Mouse (Mus musculus) c-Kit-negative CD71-positive TER-119-positive erythroid progenitor cells, embryonic 14.5 days (primary cell): ENCODE data around the gene Fam173a.
A peak's percentile ranks its signal among the peaks of the same experiment; 100 is the strongest.
"Not testable (repeated sequence)": the region's sequence is repeated elsewhere in the genome, so short reads cannot be mapped to it uniquely, and the experiment has no call there.

ENCODE experiments used
- DNase-seq: peaks from one replicate; pipeline ENCODE4 v3.0.0-alpha.2; 2013; ENCODE audit warnings: low read depth, low spot score

Gene Fam173a

DNA sequence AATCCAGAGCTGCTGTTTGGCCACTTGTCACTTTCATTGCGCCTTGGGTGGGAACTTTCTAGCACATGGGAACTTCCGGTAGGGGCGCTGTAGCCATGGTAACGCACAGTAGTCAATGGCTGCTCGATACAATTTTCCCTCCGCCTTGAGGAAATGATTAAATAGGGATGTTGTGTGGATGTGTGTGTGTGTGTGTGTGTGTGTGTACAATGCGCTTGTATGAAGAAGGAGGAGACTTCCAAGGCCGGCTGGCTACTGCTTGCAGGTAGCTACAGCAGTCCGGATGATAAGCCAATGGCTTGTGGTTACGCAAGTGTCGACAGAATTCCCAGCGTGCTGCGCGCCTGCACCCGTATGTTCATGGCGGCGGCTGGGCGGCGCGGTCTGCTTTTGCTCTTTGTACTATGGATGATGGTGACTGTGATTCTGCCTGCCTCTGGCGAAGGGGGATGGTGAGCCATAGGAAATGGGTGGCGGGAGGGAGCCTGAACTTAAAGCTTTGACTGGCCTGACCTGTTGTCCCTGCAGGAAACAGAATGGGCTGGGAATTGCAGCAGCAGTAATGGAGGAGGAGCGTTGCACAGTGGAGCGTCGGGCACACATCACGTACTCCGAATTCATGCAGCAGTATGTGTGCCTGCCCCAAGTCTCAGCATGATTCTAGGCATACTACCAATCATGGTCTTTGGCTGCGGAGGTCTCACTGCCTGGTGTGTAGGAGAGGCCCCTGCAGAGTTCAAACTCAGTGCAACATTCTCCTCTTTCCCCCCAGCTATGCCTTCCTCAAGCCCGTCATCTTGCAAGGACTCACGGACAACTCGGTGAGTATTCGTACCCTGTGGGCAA lies 36.2 kb upstream of the Fam173a start, which contains the start of gene Jmjd8:
Jmjd8 (plus strand) TSS at position 156 of the 846 bp plus-strand sequence.
- peak; percentile 48 for DNase-seq

DNA sequence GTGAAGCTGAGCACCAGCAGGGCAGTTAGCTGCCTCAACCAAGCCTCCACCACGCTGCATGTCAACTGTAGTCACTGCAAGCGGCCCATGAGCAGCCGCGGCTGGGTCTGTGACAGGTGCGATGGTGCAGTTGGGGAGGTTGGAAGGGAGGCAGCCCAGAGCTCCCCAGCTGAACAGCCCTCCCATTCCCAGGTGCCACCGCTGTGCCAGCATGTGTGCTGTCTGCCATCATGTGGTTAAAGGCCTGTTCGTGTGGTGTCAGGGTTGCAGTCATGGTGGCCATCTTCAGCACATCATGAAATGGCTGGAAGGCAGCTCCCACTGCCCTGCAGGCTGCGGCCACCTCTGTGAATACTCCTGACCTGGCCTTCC lies 35.5 kb upstream of the Fam173a start:
- DNase-seq: no peak

DNA sequence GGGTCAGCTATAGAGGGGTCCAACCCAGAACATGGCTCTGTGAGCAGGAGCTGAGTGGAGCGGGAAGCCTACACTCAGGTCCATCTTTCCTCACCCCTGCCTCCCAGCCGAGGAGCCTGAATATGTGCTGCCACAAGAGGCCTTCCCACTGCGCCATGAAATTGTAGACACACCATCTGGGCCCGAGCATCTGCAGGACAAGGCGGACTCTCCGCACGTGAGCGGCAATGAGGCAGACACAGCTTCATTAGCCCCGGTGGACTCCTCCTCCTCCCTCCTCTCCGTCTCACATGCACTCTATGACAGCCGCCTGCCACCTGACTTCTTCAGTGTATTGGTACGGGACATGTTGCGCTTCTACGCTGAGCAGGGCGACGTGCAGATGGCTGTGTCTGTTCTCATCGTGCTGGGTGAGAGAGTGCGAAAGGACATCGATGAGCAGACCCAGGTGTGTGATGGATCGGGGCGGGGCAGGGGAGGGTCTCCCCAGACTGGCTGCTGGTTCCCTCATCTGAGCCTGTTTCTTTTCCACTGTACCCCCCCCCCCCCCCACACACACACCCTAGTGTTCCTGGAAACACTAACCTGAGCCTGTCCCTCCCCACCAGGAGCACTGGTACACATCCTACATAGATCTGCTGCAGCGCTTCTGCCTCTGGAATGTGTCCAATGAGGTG lies 35.0 kb upstream of the Fam173a start:
- DNase-seq: no peak

DNA sequence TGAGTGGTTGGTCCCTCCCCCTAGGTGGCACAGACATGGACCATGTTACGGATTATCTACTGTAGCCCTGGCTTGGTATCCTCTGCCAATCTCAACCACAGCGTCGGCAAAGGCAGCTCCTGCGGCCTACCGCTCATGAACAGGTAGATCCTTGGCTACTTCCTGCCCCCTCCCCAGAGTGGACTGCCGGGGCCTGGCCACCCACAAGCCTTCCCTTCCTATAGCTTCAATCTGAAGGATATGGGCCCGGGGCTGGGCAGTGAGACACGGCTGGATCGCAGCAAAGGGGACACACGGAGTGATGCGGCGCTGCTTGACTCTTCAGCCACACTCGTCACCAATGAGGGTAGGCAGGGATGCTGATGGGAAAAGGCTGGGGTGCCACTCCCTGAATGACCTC lies 34.3 kb upstream of the Fam173a start:
- no peak for DNase-seq

DNA sequence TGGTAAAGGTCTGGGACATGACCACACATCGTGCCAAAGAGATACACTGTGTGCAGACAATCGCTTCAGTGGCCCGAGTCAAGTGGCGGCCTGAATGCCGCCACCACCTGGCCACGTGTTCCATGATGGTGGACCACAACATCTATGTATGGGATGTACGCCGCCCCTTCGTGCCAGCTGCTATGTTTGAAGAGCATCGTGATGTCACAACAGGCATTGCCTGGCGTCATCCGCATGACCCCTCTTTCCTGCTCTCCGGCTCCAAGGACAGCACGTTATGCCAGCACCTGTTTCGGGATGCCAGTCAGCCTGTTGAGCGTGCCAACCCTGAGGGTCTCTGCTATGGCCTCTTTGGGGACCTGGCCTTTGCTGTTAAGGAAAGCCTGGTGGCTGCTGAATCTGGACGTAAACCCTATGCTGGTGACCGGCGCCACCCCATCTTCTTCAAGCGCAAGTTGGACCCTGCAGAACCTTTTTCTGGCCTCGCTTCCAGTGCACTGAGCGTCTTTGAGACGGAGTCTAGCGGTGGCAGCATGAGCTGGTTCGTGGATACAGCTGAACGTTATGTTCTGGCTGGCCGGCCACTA lies 33.4 kb upstream of the Fam173a start:
- no peak for DNase-seq

DNA sequence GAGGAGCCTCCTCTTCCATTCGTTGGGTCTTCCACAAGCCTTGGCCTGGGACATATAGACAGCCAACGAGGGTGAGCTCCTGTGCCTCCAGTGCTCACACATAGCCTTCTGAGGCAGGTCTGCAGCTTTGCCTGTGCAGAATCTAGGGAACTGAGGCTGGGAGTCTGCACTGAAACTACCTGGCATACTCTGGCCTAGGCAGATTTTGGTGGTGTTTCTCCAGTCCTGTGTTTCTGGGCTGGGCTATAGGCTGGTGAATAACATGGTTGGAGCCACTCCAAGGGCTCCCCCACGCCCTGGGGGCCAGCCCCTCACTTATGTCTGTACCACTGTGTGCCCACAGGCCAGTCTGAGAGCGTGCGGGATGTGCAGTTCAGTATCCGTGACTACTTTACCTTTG lies 32.6 kb upstream of the Fam173a start:
- DNase-seq: no peak

DNA sequence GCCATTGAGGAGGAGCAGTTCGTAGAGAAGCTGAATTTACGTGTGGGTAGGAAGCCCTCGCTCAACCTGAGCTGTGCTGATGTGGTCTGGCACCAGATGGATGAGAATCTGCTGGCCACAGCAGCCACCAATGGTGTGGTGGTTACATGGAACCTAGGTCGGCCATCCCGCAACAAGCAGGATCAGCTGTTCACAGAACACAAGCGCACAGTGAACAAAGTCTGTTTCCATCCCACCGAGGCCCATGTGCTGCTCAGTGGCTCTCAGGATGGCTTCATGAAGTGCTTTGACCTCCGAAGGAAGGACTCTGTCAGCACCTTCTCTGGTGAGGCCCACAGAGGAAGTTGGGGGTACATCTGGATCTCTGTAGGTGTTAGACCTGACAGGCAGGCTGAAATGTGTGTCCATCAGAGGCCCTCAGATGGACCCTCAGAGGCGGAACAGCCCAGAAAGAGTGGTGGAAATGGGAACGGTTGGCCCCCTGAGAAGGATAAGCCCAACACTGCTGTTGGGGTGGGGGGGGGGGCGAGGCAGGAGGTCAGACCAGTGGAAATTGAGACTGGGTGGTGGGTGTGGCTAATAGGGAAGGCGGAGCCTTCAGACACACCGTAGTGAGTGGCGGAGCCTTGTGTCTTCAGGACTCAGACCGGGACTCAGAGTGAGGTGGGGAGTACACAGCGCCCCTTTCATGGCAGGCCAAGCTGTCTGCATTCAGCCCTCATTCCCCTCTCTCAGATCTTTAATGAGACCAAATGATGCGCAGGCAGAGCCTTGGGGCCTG lies 31.9 kb upstream of the Fam173a start:
- no peak for DNase-seq

DNA sequence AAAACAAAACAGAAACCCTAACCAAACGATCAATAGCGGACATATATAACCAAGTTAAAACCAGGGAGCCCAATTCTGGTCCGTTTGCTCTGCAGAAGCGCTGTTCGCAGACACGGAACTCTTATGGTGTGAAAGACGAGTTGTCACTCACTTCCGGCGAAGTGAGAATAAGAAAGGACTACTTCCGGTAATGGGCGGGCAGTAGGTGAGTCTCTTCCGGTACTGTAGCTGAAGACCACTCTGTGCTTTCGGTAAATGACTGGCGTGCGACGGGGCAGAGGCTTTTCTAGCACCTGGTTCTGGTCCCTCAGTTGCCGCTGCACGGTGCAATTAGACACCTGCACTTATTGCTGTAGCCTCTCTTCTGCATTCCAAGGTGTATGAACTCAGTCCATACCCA lies 30.8 kb upstream of the Fam173a start, which contains the start of gene Wdr24:
Wdr24 (plus strand) TSS at position 176 of the 400 bp plus-strand sequence.
- DNase-seq: peak; percentile 78

DNA sequence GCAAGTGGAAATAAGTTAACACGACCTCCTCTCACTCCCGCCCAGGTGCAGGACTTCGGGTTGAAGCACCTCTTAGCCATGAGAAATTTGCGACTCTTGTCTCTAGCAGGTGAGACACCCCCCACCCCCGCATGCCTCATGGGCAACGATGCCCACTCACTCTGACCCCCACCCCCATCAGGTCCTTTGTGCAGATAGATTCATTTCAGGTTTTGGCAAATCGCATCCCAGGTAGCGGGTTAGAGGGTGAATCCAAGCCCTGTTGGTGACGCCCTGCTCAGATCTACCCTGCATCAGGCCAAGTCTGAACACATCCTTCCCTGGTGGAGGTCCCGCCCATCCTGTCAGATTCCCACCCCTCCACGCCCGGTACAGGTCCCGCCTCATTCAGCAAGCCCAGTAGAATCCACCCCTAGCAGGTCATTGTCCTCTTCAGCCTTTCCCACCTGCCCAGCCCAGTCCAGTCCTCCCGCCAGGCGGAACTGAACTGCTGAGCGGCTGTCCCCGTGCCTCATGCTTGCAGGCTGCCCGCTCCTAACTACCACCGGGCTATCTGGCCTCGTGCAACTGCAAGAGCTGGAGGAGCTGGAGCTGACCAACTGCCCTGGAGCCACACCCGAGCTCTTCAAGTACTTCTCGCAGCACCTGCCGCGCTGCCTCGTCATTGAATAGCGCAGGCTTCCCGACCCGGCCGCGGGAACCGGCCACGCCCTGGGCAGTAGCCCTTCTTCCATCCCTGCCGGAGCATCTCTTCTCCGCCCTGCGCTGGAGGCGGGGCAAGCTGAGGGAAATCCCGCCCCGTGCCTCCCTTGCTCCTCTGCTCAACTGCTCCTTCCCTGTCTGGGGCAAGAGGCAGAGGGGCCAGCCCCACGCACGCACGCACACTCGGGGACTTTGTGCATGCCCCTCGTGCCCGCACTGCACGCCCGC lies 26.4 kb upstream of the Fam173a start:
- DNase-seq: no peak

DNA sequence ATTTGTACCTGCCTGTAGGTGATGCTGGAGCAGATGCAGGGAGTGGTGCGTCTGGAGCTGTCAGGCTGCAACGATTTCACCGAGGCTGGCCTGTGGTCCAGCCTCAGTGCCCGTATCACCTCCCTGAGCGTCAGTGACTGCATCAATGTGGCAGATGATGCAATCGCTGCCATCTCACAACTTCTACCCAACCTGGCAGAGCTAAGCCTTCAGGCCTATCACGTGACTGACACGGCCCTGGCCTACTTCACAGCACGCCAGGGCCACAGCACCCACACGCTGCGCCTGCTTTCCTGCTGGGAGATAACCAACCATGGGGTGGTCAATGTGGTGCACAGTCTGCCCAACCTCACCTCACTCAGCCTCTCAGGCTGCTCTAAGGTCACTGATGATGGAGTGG lies 25.0 kb upstream of the Fam173a start:
- DNase-seq: no peak

DNA sequence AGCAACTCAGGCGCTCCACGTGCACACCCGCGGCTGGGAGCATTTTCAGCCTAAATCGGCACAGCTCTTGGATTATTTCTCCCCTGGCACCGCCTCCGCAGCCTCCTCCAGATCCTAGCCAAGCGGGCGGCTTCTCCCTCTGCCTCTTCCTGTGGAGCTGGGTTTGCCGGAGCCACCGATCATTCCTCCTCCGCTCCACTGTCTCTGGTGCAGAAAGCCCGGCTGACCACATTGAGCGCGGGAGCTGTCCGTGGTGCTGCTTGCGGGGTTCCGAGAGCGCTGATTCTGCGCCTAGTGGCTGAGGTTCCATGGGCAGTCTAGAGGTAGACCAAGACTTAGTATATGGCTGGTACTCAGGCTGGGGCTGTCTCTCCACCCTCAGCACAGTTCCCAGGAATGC lies 20.8 kb upstream of the Fam173a start:
- DNase-seq: no peak

DNA sequence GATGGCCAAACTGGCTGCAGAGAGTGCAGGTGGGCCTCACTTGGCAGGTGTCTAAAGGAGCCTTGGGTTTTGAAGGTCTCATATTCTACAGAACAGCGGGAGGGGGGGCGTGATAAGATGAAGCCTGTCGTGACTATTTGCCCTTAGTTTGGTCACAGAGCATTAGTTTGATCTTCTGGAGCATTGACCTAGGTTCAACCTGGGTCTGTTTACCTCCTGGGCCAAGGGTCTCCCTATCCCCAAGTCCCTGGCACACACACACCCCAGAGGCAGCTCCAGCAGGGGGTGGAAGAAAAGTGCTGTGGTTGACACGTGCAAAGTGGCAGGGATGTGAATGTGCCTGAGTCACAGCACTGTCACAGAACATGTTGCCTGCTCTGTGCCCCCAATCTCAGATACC lies 18.2 kb upstream of the Fam173a start:
- no peak for DNase-seq

DNA sequence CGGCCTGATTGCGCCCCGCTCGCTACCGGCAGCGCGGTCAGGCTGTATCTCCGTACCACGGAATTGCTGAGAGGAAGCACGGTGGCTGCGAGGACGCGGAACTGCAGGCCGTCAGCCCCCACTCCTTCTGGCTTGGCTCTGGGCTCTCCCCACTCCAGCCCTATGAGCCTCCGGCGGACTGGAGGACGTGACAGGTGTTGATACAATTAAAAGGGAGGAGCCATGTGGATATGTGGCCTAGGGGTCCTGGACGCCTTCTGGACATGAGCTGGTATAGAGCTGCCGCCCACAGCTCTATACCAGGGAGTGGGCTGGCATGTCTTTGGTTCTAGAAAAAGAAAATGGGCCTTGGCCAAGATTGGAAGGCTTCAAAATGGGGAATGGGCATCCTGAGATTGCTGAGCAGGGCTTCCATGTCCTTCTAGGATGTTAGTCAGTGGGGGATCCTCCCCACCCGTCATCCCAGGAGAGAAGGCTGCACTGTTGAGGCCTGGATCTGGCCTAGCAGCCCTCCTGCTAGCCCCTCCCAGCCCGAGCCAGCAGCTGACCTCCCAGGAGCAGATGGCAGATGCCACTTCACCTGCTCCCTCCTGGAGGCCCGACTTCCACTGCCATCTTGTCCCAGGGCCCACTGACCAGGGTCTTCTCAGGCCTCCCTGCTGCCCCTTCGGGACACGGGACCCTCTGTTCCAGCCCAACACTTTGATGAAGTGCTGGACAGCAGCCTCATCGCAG lies 17.1 kb upstream of the Fam173a start:
- no peak for DNase-seq

DNA sequence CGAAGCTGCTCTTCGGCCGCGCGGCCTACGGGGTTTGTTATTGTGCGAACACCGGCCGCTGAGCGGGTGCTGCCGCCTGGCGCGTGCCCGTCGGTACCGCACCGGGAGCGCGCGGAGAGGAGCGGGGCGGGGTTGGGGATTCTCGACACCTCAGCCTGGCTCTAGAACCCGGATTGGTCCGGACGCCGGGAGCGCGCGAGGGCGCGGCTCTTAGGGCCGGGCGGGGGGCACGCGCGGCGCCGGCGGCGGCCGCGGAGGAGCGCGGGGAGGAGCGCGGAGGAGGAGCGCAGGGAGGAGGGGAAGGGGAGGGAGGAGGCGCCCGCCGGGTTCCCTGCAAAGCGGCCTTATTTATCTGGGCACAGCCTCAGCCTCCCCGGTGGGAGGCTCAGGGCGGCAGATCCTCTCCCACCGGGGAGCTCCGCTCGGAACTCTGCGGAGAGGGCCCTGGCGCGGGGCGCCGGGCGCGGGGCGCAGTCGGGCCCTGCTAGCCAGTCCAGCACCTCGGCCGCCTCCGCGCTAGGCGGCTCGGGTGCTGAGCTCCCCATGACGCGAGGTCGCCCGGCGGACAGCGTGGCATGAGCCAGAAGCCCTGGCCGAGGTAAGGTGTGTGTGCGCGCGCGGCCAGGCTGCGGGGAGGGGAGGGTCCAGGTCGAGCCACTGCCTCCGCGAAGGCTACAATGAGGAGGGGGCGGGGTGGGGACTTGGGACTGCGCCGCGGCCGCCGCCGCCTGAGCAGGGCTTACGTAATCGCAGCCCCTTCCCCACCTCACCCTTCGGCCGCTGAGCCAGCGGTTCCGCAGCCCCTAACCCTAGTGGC lies 16.3 kb upstream of the Fam173a start, which contains the start of gene Fbxl16:
Fbxl16 (plus strand) TSS at position 297 of the 817 bp plus-strand sequence.
- DNase-seq: no peak

DNA sequence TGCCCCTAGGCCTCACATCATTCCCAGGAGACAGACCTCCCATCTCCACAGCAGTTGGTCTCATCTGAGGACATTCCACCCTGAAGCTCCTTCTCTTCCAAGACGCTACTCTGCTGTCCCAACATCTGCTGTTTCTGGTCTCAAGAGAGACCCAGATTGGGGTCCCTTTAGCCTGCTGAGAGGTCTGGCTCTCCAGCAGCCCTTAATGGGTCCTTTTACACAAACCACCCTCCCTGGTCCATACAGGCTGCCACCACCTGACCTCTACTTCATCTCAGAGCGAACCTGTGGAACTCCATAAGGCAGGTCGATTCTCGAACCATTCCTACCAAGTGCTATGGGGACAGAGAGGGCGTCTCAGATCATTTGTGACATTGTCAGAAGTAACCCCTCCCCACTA lies 15.3 kb upstream of the Fam173a start:
- no peak for DNase-seq

DNA sequence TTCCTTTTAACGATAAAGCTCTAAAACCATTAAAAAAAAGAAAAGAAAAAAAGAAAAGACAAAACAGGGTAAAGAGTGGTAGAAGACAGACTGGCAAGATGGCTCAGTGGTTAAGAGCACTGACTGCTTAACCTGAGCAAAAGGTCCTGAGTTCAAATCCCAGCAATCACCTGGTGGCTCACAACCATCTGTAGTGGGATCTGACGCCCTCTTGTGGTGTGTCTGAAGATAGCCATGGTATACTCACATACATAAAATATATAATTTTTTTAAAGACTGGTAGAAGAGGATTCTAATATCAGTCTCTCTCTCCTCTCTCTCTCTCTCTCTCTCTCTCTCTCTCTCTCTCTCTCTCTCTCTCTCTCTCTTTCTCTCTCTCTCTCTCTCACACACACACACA lies 14.8 kb upstream of the Fam173a start:
- DNase-seq: not testable (repeated sequence)

DNA sequence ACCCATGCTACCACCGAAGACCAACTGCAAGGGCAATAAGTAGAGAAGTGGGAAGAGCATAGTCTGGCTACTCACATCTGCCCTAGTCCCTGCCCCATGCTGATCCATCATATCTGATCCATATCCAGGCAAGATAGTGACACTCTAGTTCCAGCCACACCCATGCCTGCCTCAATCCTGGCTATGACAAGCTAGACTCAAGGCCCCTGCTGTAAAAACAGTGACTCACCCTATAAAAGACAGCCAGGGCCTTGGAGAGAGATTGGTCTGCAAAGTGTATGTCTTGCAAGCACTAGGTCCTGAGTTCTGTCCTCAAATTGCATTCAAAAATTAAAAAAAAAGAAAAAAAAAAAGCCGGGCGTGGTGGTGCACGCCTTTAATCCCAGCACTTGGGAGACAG lies 13.8 kb upstream of the Fam173a start:
- no peak for DNase-seq

DNA sequence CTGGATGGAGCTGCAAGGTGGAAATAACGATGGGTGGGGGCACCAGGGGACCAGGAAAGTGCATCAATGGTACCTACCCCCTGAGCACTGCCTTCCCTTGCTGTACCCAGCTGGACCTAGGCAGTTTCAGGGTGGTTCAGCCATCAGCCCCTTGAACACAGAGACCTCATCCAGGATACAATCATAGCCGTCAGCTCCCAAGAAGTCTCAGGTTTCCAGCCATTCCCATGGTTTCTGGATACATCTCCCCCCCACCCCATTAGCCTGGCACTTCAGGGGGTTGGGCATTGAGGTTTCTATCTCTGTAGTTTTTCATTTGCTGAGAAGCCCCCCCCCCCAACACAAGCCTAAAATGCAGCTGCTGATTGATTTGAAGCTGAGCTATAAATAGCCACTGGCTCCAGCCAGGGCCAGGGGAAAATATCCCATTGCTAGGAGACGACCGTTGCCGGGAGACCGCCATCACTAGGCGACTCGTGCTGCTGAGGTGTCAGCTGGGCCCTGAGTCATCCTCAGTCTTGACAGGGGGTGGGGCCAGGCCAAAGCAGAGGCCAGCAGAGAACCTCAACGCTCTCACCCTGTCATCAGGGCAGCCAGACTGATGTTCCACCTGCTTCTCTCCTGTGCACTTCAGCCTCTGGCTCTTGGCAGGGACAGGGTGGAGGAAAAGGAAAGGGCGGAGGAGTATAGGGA lies 10.3 kb upstream of the Fam173a start:
- DNase-seq: no peak

DNA sequence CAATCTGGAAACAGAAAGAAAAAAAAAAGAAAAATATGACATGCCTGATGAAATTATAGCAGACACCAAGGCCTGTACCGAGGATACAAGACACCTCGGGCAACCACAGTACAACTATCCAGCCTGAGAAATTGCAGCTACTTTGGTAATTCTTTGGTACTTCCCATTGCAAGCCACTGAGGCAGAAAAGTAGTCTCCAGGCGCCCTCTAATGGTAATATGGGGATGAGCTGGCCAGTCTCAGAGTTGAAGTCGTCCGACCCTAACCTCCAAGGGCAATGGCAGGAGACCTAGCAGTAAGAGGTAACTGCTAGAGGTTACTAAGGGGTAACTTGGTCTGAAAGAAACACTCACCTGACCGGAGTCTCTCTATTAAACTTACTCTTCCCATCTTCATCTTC lies 8.3 kb upstream of the Fam173a start:
- peak; percentile 44 for DNase-seq
